In the genomic region with DNA sequence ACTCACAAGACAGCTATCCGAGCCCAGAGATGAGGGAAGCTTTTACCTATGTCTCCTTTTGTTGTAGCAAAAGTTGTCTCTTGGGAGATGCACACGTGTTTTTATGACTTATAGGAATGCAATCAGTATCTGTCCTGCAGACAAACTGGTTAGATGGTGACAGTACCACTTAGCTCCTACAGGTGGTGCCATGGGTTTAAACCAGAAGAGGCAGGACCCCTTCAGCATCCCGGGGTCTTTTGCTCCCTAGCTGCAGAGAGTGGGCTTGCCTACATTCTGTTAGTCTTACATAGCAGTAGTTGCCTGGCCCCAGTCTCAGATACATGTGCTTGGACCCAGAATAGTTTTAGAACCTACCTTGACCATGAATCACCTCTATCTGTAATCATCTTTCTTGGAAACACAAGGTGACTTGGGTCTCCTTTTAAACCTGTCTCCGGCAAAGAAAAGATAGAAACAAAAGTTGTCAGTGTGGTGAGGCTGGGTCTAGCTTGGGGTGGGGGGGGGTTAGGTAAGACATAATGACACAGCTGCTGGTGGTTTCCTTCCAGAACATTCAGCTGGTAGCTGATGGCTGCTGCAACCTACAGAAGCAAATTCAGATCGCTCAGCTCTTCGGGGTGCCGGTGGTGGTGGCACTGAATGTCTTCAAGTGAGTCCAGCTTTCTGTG, we compare ENCODE assay signal across 8 mouse cellular contexts.
DNase-seq lines count a peak whose midpoint lies in the region; ATAC-seq lines count a peak whose summit lies in the region.

No protein-coding gene starts in this region.

- H3K27ac ChIP-seq in kidney, embryonic 15.5 days = no peak overlapping the region
- no peak overlapping the region for H3K27ac ChIP-seq in limb, embryonic 13.5 days

- peak; percentile 77 for DNase-seq in kidney, postnatal 10 days
- DNase-seq in ES-CJ7 (ENCODE audit: low read depth, low spot score) = peak; percentile 63
- DNase-seq in embryo, embryonic 10.5 days (ENCODE audit: low spot score) = peak; percentile 82
- peak; percentile 80 for DNase-seq in thymus, postnatal 14 days
- DNase-seq in cerebellum, adult 18-20 months = no peak
- no peak for DNase-seq in left cerebral cortex, adult 18-20 months (ENCODE audit: low spot score in 2 of 2)

- WGBS in kidney, embryonic 15.5 days = 77% methylated on average over 7 of the region's 7 CpGs
- 76% methylated on average over 7 of the region's 7 CpGs for WGBS in limb, embryonic 13.5 days

- H3K4me1 ChIP-seq in kidney, embryonic 15.5 days = no peaks in the 10 kb centered on the region
- no peaks in the 10 kb centered on the region for H3K4me1 ChIP-seq in limb, embryonic 13.5 days

- H3K9me3 ChIP-seq in kidney, embryonic 15.5 days (replicated peaks) = no peaks in the 10 kb centered on the region
- H3K9me3 ChIP-seq in limb, embryonic 13.5 days = no peaks in the 10 kb centered on the region

- no peaks in the 10 kb centered on the region for H3K27me3 ChIP-seq in kidney, embryonic 15.5 days
- no peaks in the 10 kb centered on the region for H3K27me3 ChIP-seq in limb, embryonic 13.5 days

- H3K36me3 ChIP-seq in kidney, embryonic 15.5 days = peaks cover 37% of the 10 kb centered on the region
- H3K36me3 ChIP-seq in limb, embryonic 13.5 days = no peaks in the 10 kb centered on the region; the same call in 1 of the 2 replicates

- ATAC-seq in kidney, embryonic 15.5 days (replicated peaks; ENCODE audit: low FRiP score) = no peak
- ATAC-seq in limb, embryonic 13.5 days (ENCODE audit: low FRiP score, low read depth) = peak; percentile 59; the same call in 1 of the 2 replicates

- H3K4me2 ChIP-seq in kidney, embryonic 15.5 days = no peak overlapping the region
- H3K4me2 ChIP-seq in limb, embryonic 13.5 days (replicated peaks) = no peak overlapping the region

- no peak overlapping the region for H3K9ac ChIP-seq in kidney, embryonic 15.5 days
- no peak overlapping the region for H3K9ac ChIP-seq in limb, embryonic 13.5 days

- H3K4me3 ChIP-seq in kidney, embryonic 15.5 days (replicated peaks) = no peak overlapping the region
- H3K4me3 ChIP-seq in limb, embryonic 13.5 days = no peak overlapping the region

Comparison
In these comparisons a context has a peak if more than half of its experiments do, and no peak if none do; other contexts are left out.
1. DNase-seq: peak in kidney, postnatal 10 days (single experiment), ES-CJ7 (single experiment), embryo, embryonic 10.5 days (single experiment) and thymus, postnatal 14 days (single experiment); none in cerebellum, adult 18-20 months (0 of 2) and left cerebral cortex, adult 18-20 months (0 of 2).